Mouse (Mus musculus) stomach, adult 2 months (tissue): ENCODE data around the gene Fbxo46. TPM values are rescaled to one million over a fixed set of nuclear protein-coding genes. Genes with fewer than 3 reads are reported as not detected.

Experiments
- polyA plus RNA-seq: library from polyadenylated mRNA; depleted of rRNA; stranded (reverse); fragments of >200 nt; gene quantifications from 2 replicates; pipeline ENCODE4 v1.2.3, GENCODE M21; 2012; rRNA removed

The Fbxo46 gene
- 4.7 and 6.4 TPM in 2 replicates for polyA plus RNA-seq

GRCm38 (mm10) chr7:19119631-19120429 is at the start of gene Fbxo46:
Fbxo46 (plus strand) TSS chr7:19119859.

GRCm38 (mm10) chr7:19075723-19076585 is 43.7 kb upstream of the Fbxo46 start, which contains the start of gene Dmwd:
Dmwd (plus strand) TSS chr7:19076227.

GRCm38 (mm10) chr7:19083701-19084100 is 36.0 kb upstream of the Fbxo46 start, which contains the start of gene Dmpk:
Dmpk (plus strand) TSS chr7:19083849.

GRCm38 (mm10) chr7:19094471-19094825 is 25.2 kb upstream of the Fbxo46 start, which contains the start of gene Six5:
Six5 (plus strand) TSS chr7:19094594.

GRCm38 (mm10) chr7:19118028-19118771 is 1.5 kb upstream of the Fbxo46 start, which contains the start of gene Gm4969:
Gm4969 (minus strand) TSS chr7:19118368.

GRCm38 (mm10) chr7:19148875-19149541 is 29.3 kb downstream of the Fbxo46 start, which contains the start of gene Qpctl:
Qpctl (minus strand) TSS chr7:19149291.

GRCm38 (mm10) chr7:19149626-19150025 is 30.0 kb downstream of the Fbxo46 start, which contains the start of gene Snrpd2:
Snrpd2 (plus strand) TSS chr7:19149722.

GRCm38 (mm10) chr7:19165656-19166423 is 46.2 kb downstream of the Fbxo46 start, which contains the start of gene Gipr:
Gipr (minus strand) TSS chr7:19166127.

GRCm38 (mm10) chr7:19175708-19176515 is 56.3 kb downstream of the Fbxo46 start, which contains the start of gene Eml2:
Eml2 (plus strand) TSS chr7:19176421.

Other genes starting within 250 kb of the Fbxo46 start
- 181 and 289 TPM in 2 replicates for gene Pglyrp1, start 248.5 kb upstream of the Fbxo46 start, polyA plus RNA-seq
- gene Ccdc61, start 209.4 kb upstream of the Fbxo46 start, polyA plus RNA-seq: 14.5 and 18.4 TPM in 2 replicates
- gene Nova2, start 194.0 kb upstream of the Fbxo46 start, polyA plus RNA-seq: 0.28 and 0.38 TPM in 2 replicates
- gene Nanos2, start 132.5 kb upstream of the Fbxo46 start, polyA plus RNA-seq: not detected in 2 replicates
- gene Mypop, start 128.6 kb upstream of the Fbxo46 start, polyA plus RNA-seq: 5.5 and 6.7 TPM in 2 replicates
- 18.4 and 26.7 TPM in 2 replicates for gene Irf2bp1, start 115.8 kb upstream of the Fbxo46 start, polyA plus RNA-seq
- gene Foxa3, start 96.3 kb upstream of the Fbxo46 start, polyA plus RNA-seq: 50.7 and 52.1 TPM in 2 replicates
- 47.9 and 60.8 TPM in 2 replicates for gene Sympk, start 95.5 kb upstream of the Fbxo46 start, polyA plus RNA-seq
- 0.18 TPM in 1 of 2 replicates, not detected in the other for gene Rsph6a, start 65.2 kb upstream of the Fbxo46 start, polyA plus RNA-seq
- gene Dmwd, start 43.6 kb upstream of the Fbxo46 start, polyA plus RNA-seq: 21.7 and 24.0 TPM in 2 replicates
- 706 and 850 TPM in 2 replicates for gene Dmpk, start 36.0 kb upstream of the Fbxo46 start, polyA plus RNA-seq
- gene Six5, start 25.3 kb upstream of the Fbxo46 start, polyA plus RNA-seq: 27.1 and 28.4 TPM in 2 replicates
- 0.05 and 0.11 TPM in 2 replicates for gene Gm4969, start 1.5 kb upstream of the Fbxo46 start, polyA plus RNA-seq
- gene Qpctl, start 29.4 kb downstream of the Fbxo46 start, polyA plus RNA-seq: 7.6 and 10.2 TPM in 2 replicates
- gene Snrpd2, start 29.9 kb downstream of the Fbxo46 start, polyA plus RNA-seq: 3.1 and 3.8 TPM in 2 replicates
- 0.16 and 0.48 TPM in 2 replicates for gene Gipr, start 46.3 kb downstream of the Fbxo46 start, polyA plus RNA-seq
- gene Eml2, start 56.6 kb downstream of the Fbxo46 start, polyA plus RNA-seq: 25.7 and 35.9 TPM in 2 replicates
- 5.0 and 5.8 TPM in 2 replicates for gene Gpr4, start 92.7 kb downstream of the Fbxo46 start, polyA plus RNA-seq
- gene Opa3, start 108.5 kb downstream of the Fbxo46 start, polyA plus RNA-seq: 15.9 and 16.9 TPM in 2 replicates
- 232 and 302 TPM in 2 replicates for gene Vasp, start 152.0 kb downstream of the Fbxo46 start, polyA plus RNA-seq
- gene Ppm1n, start 160.2 kb downstream of the Fbxo46 start, polyA plus RNA-seq: 0.23 and 1.3 TPM in 2 replicates
- gene Rtn2, start 162.8 kb downstream of the Fbxo46 start, polyA plus RNA-seq: 25.7 and 26.9 TPM in 2 replicates
- gene Fosb, start 190.2 kb downstream of the Fbxo46 start, polyA plus RNA-seq: 1.1 and 2.1 TPM in 2 replicates
- gene Ercc1, start 224.9 kb downstream of the Fbxo46 start, polyA plus RNA-seq: 16.8 and 21.2 TPM in 2 replicates
- gene Cd3eap, start 239.6 kb downstream of the Fbxo46 start, polyA plus RNA-seq: 3.9 and 7.8 TPM in 2 replicates
- gene Ppp1r13l, start 239.9 kb downstream of the Fbxo46 start, polyA plus RNA-seq: 21.4 and 23.5 TPM in 2 replicates